Mouse (Mus musculus) heart, embryonic 12.5 days (tissue): ENCODE measurements around the gene Cdk2ap2. TPM values are rescaled to one million over a fixed set of nuclear protein-coding genes. Genes with fewer than 3 reads are reported as not detected.
"Not testable (repeated sequence)": the region's sequence is repeated elsewhere in the genome, so short reads cannot be mapped to it uniquely, and the experiment has no call there.

ENCODE experiments used
- ATAC-seq: fragments of 200-750 bp; cut with Nextera tagmentation; 2 replicates; pipeline ENCODE4 v1.8.0; 2017; ENCODE audit warnings: moderate TSS enrichment, moderate library complexity; ENCODE audit not compliant: insufficient number of reproducible peaks, low FRiP score
- H3K27ac ChIP-seq: fragments of 300-500 bp; sonication (generic); 2 replicates; pipeline ENCODE4 v1.5.1; 2016; ENCODE audit warnings: mild to moderate bottlenecking, moderate library complexity; ENCODE audit not compliant: poor library complexity, severe bottlenecking
- H3K27me3 ChIP-seq: fragments of 300-500 bp; sonication (generic); replicated peaks from 2 replicates; pipeline ENCODE4 v1.6.1; 2016; ENCODE audit warnings: mild to moderate bottlenecking, moderate library complexity
- H3K36me3 ChIP-seq: fragments of 300-500 bp; sonication (generic); 2 replicates; pipeline ENCODE4 v1.6.1; 2016; ENCODE audit warnings: mild to moderate bottlenecking, moderate library complexity
- H3K4me1 ChIP-seq: fragments of 300-500 bp; sonication (generic); replicated peaks from 2 replicates; pipeline ENCODE4 v1.6.1; 2016; ENCODE audit warnings: mild to moderate bottlenecking
- H3K4me2 ChIP-seq: fragments of 300-500 bp; sonication (generic); 2 replicates; pipeline ENCODE4 v1.6.1; 2016; ENCODE audit warnings: mild to moderate bottlenecking, moderate library complexity
- H3K4me3 ChIP-seq: fragments of 300-500 bp; sonication (generic); 2 replicates; pipeline ENCODE4 v1.5.1; 2016; ENCODE audit warnings: mild to moderate bottlenecking
- H3K9ac ChIP-seq: fragments of 300-500 bp; sonication (generic); 2 replicates; pipeline ENCODE4 v1.6.1; 2016; ENCODE audit warnings: mild to moderate bottlenecking, moderate library complexity
- H3K9me3 ChIP-seq: fragments of 300-500 bp; sonication (generic); replicated peaks from 2 replicates; pipeline ENCODE4 v1.6.1; 2016; ENCODE audit warnings: mild to moderate bottlenecking, moderate library complexity
- WGBS: fragments of 180-500 bp; shearing (Covaris S2); methylation state at CpG from one replicate; pipeline ENCODE4 v1.1.7; 2016; 5-methylcytosine and 5-hydroxymethylcytosine counted together
- polyA plus RNA-seq: library from polyadenylated mRNA; unstranded; fragments of >200 nt; fragmentation: Nextera tagmentation; extraction: Ambion mirVana; gene quantifications from 2 replicates; pipeline ENCODE4 v1.2.1, GENCODE M21; 2016

Cdk2ap2 gene
- polyA plus RNA-seq, 1 experiment from 2014 or later, result 57.6 TPM

DNA sequence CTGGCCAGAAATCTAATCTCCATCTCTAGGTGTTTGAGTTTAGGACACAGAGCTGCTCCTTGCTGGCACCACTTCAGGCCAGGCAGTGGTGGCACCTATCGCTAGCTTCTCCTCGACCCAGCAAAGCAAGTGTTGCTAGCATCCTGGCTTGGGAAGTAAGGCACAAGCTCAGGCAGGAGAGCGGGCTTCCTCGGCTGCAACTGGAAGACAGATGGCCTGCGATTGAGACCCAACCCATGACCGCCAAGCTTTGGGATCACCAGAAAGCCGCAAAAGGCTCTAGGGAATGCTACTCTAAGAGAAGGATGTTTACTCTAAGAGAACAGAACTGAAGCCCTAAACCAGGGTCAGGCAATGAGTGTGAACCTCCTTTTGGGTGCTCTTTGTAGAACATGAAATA, 32.5 kb downstream of the Cdk2ap2 start:
- H3K27ac ChIP-seq, result no peak overlapping the region
- no peak for ATAC-seq
- H3K9me3 ChIP-seq, result no peaks in the 10 kb centered on the region
- H3K4me1 ChIP-seq, result peaks cover 24% of the 10 kb centered on the region
- H3K27me3 ChIP-seq, result no peaks in the 10 kb centered on the region
- H3K9ac ChIP-seq, result no peak overlapping the region
- H3K4me3 ChIP-seq, result no peak overlapping the region
- H3K4me2 ChIP-seq, result no peak overlapping the region
- H3K36me3 ChIP-seq, result peaks cover 57% of the 10 kb centered on the region
- 92% methylated on average over 7 of the region's 7 CpGs for WGBS

DNA sequence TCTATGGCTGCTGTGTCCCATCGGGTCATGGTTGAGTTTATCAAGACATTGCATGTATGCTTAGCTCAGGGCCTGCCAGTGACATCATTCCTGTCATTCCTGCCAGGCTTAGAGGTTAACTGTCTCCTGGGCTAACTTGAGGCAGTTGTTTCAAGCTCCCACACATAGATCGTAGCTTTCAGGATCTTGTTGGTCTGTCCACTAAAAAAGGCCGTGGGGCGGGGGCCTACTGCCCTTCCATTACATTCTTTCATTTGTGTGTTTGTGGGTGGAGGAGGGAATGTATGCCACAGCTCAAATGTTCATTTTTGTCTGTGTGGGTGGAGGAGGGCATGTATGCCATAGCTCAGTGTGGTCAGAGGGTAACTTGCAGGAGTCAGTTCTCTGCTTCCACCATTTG, 33.1 kb downstream of the Cdk2ap2 start:
- no peak overlapping the region for H3K27ac ChIP-seq
- 64% methylated on average over 4 of the region's 4 CpGs for WGBS
- ATAC-seq, result no peak
- H3K4me1 ChIP-seq, result peaks cover 23% of the 10 kb centered on the region
- peaks cover 57% of the 10 kb centered on the region for H3K36me3 ChIP-seq
- H3K9me3 ChIP-seq, result no peaks in the 10 kb centered on the region
- no peak overlapping the region for H3K4me2 ChIP-seq
- no peak overlapping the region for H3K9ac ChIP-seq
- H3K4me3 ChIP-seq, result no peak overlapping the region
- no peaks in the 10 kb centered on the region for H3K27me3 ChIP-seq

DNA sequence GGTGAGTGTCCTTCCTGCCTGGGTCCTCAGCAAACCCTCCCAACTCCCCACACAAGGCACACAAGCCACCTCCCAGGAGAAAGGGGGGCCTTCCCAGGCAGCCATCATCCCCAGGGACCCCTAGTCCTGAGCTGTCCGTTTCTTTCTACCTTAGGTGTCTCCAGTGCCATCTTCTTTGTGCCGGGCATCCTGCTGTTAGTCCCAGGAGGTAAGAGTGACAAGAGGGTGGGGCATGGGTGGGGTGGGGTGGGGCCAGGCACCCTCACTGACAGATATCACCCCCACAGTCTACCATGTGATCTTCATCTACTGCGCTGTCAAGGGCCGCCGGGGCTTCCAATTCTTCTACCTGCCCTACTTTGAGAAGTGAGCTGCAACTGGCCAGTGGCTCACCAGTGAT, 34.1 kb downstream of the Cdk2ap2 start:
- Histone ChIP-seq H3K27me3 (no peaks in the 10 kb centered on the region), H3K36me3 (peaks cover 57% of the 10 kb centered on the region), H3K27ac (no peak overlapping the region), H3K9ac (no peak overlapping the region), H3K4me1 (peaks cover 22% of the 10 kb centered on the region), H3K4me2 (no peak overlapping the region), H3K4me3 (no peak overlapping the region), H3K9me3 (no peaks in the 10 kb centered on the region)
- peak; percentile 37; the same call in 1 of the 2 replicates for ATAC-seq
- WGBS, result 82% methylated on average over 5 of the region's 5 CpGs

DNA sequence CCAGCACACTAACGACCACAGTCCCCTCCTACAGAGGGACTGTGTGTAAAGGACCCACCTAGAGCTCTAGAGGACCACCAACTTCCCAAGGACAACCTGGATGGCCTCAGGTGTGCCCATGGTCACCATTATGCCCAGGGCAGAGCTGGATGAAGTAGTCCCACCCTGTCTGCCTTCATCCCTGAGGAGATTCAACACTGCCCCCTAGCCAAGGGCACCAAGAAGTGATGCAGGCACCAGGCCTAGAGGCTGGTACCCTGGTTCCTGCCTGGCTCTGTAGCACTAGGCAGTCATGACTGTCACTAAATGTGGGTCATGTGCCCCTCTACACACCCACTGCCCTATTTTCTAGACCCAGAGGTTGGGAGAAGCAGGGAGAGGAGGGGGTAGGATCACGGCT, 34.8 kb downstream of the Cdk2ap2 start:
- WGBS, result 83% methylated on average over 2 of the region's 2 CpGs
- H3K9ac ChIP-seq, result no peak overlapping the region
- no peak for ATAC-seq
- H3K36me3 ChIP-seq, result peaks cover 57% of the 10 kb centered on the region
- H3K27ac ChIP-seq, result no peak overlapping the region
- H3K27me3 ChIP-seq, result no peaks in the 10 kb centered on the region
- no peak overlapping the region for H3K4me2 ChIP-seq
- no peak overlapping the region for H3K4me3 ChIP-seq
- H3K4me1 ChIP-seq, result peaks cover 18% of the 10 kb centered on the region
- no peaks in the 10 kb centered on the region for H3K9me3 ChIP-seq

DNA sequence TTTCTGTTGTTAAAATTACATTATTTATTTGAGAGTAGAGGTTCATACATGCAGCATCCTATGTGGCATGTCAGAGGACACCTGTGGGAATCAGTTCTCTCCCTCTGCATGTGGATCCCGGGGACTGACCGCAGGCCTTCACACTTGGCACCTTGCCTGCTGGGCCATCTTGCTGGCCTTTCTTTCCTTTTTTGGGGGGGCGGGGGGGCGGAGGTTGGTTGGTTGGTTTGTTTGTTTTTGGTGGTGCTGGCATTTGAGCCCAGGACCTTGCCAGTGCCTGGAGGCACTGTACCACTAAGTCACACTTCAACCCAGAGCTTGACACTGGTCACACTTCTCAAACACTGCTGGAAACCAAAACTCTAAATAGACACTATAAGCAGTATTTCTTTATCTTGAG, 37.4 kb downstream of the Cdk2ap2 start:
- no peak overlapping the region for H3K9ac ChIP-seq
- WGBS, result 78% methylated on average over 4 of the region's 4 CpGs
- peaks cover 38% of the 10 kb centered on the region for H3K36me3 ChIP-seq
- H3K4me2 ChIP-seq, result no peak overlapping the region
- peaks cover 9% of the 10 kb centered on the region for H3K4me1 ChIP-seq
- H3K9me3 ChIP-seq, result no peaks in the 10 kb centered on the region
- H3K27ac ChIP-seq, result no peak overlapping the region
- ATAC-seq, result no peak
- H3K27me3 ChIP-seq, result peaks cover 8% of the 10 kb centered on the region
- H3K4me3 ChIP-seq, result no peak overlapping the region

DNA sequence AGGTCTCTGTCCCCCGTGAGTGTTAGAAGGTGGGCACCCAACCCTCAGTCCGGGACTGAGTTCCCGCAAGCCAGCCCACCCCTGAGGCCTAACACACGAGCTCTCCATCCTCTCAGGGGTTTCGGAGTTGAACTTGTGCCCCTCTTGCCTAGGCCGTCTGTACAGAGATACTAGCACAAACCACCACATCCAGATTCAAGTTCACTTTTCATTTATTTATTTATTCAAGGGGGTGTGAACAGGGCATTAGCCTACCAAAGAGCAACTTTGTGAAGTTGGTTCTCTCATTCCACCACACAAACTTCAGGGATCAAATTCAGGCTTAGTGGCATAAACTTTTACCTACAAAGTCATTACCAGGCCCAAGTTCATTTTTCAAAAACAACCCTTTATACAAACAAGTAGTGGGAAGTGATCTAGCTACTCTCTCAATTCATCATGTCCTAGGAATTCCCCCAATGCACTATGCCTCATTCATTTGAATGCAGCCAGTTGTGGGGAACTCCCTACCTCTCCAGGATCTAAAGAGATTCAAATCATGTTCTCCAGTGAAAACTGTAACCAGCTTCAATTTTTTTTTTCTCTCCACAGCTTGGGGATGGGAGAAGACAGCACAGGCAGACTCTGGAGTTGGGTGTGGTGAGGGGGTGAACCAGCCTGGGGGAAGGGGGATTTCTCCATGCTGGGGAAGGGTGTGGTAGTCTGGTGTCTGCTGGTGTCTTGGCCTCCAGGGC, 38.4 kb downstream of the Cdk2ap2 start:
- H3K4me1 ChIP-seq, ATAC-seq, H3K4me2 ChIP-seq, H3K9me3 ChIP-seq, H3K9ac ChIP-seq, H3K27ac ChIP-seq, H3K27me3 ChIP-seq, H3K4me3 ChIP-seq: not testable (repeated sequence)
- peaks cover 28% of the 10 kb centered on the region for H3K36me3 ChIP-seq
- WGBS, result 72% methylated on average over 6 of the region's 6 CpGs

DNA sequence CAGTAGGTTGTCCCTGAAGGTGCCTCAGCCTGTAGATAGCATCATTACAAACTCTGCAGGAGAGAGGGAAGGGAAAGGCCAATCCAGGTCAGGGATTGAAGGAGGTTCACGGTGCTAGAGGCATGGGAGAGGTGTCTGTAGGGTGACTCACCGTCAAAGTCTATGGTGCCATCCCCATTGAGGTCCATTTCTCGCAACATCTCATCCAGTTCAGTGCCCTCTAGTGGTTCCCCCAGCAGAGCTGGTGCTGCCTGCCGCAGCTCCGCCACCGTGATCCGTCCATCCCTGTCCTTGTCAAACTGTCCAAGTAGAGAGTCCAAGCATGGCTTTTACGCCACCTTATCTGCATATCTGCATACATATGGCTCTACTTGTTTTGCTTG, 39.0 kb downstream of the Cdk2ap2 start:
- not testable (repeated sequence) for H3K4me1 ChIP-seq, H3K9ac ChIP-seq, H3K4me3 ChIP-seq, H3K27ac ChIP-seq, H3K4me2 ChIP-seq, ATAC-seq, H3K9me3 ChIP-seq, H3K27me3 ChIP-seq
- WGBS, result 17% methylated on average over 8 of the region's 8 CpGs
- peaks cover 24% of the 10 kb centered on the region for H3K36me3 ChIP-seq

DNA sequence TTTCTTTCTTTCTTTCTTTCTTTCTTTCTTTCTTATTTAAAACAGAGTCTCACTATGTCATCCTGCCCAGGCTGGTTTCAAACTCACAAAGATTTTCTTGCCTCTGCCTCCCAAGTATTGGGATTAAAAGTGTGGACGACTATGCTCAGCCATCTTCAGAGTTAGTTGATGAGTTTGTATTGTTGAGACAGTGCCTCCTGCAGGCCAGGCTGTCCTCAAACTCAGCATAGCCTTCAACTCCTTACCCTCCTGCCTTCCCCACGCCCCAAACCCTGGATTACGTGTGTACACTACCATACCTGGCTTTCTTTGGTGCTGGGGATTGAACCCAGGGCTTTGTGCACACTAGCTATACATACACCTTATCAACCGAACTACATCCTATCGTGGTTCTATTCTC, 39.5 kb downstream of the Cdk2ap2 start:
- Histone ChIP-seq H3K36me3 (peaks cover 19% of the 10 kb centered on the region), H3K27ac (no peak overlapping the region), H3K4me2 (no peak overlapping the region), H3K27me3 (peaks cover 8% of the 10 kb centered on the region), H3K4me3 (no peak overlapping the region), H3K4me1 (no peaks in the 10 kb centered on the region), H3K9ac (no peak overlapping the region), H3K9me3 (no peaks in the 10 kb centered on the region)
- 74% methylated on average over 5 of the region's 5 CpGs for WGBS
- no peak for ATAC-seq

DNA sequence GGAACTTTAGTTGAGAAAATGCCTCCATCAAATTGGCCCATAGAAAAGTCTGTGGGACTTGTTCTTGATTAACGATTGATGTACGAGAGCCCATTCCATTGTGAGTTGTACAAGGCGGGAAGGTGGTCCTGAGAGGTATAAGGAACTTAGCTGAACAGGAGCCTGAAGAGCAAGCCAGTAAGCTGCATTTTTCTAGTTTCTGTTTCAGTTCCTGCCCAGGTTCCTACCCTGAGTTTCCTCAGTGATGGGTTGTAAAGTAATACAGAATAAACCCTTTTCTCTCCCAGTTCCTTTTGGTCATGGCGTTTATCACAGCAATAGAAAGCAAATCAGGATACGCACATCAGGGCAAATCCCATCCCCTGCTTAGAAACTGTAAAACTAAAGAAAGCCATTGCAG, 40.9 kb downstream of the Cdk2ap2 start:
- H3K9ac ChIP-seq, result no peak overlapping the region
- no peak for ATAC-seq
- H3K4me2 ChIP-seq, result no peak overlapping the region
- no peaks in the 10 kb centered on the region for H3K4me1 ChIP-seq
- H3K4me3 ChIP-seq, result no peak overlapping the region
- H3K36me3 ChIP-seq, result peaks cover 4% of the 10 kb centered on the region
- H3K27ac ChIP-seq, result no peak overlapping the region
- 84% methylated on average over 5 of the region's 5 CpGs for WGBS
- no peaks in the 10 kb centered on the region for H3K9me3 ChIP-seq
- H3K27me3 ChIP-seq, result peaks cover 8% of the 10 kb centered on the region

DNA sequence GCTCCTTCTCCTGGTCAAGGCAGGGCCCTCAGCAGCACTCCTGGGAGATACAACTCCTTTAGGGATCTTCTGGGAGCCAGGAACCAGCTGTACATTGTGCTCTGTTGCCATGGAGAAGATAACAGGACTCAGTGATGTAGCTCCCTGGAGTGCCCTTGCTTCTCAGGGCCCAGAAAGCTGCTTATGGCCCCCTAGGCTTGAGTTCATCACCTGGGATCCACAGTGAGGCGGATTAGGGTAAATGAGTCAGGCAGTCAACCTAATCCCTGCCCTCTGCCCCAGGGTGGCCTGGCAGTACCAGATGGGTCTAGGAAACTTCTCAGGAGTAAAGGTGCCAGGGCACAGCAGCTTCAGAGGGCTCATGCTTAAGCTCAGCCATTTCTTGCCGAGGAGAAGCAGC, 42.5 kb downstream of the Cdk2ap2 start, which contains the start of gene Gpr152:
TSS of gene Gpr152 (plus strand) at position 342 of the 400 bp plus-strand sequence.
- H3K4me1 ChIP-seq, result no peaks in the 10 kb centered on the region
- 0 out of 2 replicates have a peak within 1 kb of the TSS, but pooled peaks have one; percentile 18 for H3K9ac ChIP-seq
- no peak for ATAC-seq
- H3K4me2 ChIP-seq, result no peak within 1 kb of the TSS
- H3K27ac ChIP-seq, result no peak within 1 kb of the TSS
- 58% methylated on average over 2 of the region's 2 CpGs for WGBS
- no peaks in the 10 kb centered on the region for H3K36me3 ChIP-seq
- H3K27me3 ChIP-seq, result peaks cover 8% of the 10 kb centered on the region
- H3K9me3 ChIP-seq, result no peaks in the 10 kb centered on the region
- H3K4me3 ChIP-seq, result no peak within 1 kb of the TSS

DNA sequence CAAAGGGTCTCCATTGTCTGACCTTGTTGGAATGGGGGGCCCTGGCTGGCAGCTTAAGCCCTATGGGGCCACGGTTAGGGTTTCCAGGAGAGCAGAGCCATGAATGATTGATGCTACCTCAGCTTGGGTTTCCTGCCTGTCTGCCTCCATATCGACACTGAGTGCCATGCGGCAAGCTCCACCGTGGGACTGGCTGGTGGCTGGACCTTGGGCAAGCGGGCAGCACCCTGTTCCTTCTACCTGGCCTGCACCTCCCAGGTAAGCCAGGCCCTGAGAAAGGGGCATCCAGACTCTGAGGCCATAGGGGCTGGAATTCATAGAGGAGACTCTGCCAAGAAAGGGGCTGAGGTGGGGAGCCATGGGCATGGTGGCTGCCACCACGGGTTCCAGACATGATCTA, 43.2 kb downstream of the Cdk2ap2 start:
- 82% methylated on average over 6 of the region's 6 CpGs for WGBS

More for the DNA sequence above, 43.2 kb downstream of the Cdk2ap2 start:
- H3K4me3 ChIP-seq, result no peak overlapping the region
- no peak overlapping the region for H3K4me2 ChIP-seq
- peaks cover 8% of the 10 kb centered on the region for H3K27me3 ChIP-seq
- H3K9ac ChIP-seq, result no peak overlapping the region
- H3K36me3 ChIP-seq, result no peaks in the 10 kb centered on the region
- no peaks in the 10 kb centered on the region for H3K4me1 ChIP-seq
- no peak overlapping the region for H3K27ac ChIP-seq
- ATAC-seq, result no peak
- no peaks in the 10 kb centered on the region for H3K9me3 ChIP-seq
